Mouse (Mus musculus) liver, embryonic 13.5 days (tissue): ENCODE data around the gene Esrrb. TPM values are rescaled to one million over a fixed set of nuclear protein-coding genes. Genes with fewer than 3 reads are reported as not detected.

Source experiments
- ATAC-seq: fragments of 200-750 bp; cut with Nextera tagmentation; 2 replicates; pipeline ENCODE4 v1.8.0; 2017; ENCODE audit warnings: low read depth, mild to moderate bottlenecking, moderate number of reproducible peaks, moderate library complexity
- DNase-seq: peaks from one replicate; pipeline ENCODE4 v3.0.0; 2022
- H3K27ac ChIP-seq: fragments of 300-500 bp; sonication (generic); 2 replicates; pipeline ENCODE4 v1.5.1; 2015; ENCODE audit warnings: moderate library complexity, mild to moderate bottlenecking, inconsistent platforms
- H3K27me3 ChIP-seq: fragments of 300-500 bp; sonication (generic); 2 replicates; pipeline ENCODE4 v1.6.1; 2015; ENCODE audit warnings: mild to moderate bottlenecking, inconsistent platforms
- H3K36me3 ChIP-seq: fragments of 300-500 bp; sonication (generic); 2 replicates; pipeline ENCODE4 v1.6.1; 2015; ENCODE audit warnings: mild to moderate bottlenecking, inconsistent platforms
- H3K4me1 ChIP-seq: fragments of 300-500 bp; sonication (generic); replicated peaks from 2 replicates; pipeline ENCODE4 v1.6.1; 2015; ENCODE audit warnings: inconsistent platforms
- H3K4me2 ChIP-seq: fragments of 300-500 bp; sonication (generic); 2 replicates; pipeline ENCODE4 v1.6.1; 2015; ENCODE audit warnings: inconsistent platforms, mild to moderate bottlenecking, moderate library complexity
- H3K4me3 ChIP-seq: fragments of 300-500 bp; sonication (generic); replicated peaks from 2 replicates; pipeline ENCODE4 v1.5.1; 2015; ENCODE audit warnings: mild to moderate bottlenecking, inconsistent platforms
- H3K9ac ChIP-seq: fragments of 300-500 bp; sonication (generic); 2 replicates; pipeline ENCODE4 v1.6.1; 2015; ENCODE audit warnings: mild to moderate bottlenecking, inconsistent platforms
- H3K9me3 ChIP-seq: fragments of 300-500 bp; sonication (generic); replicated peaks from 2 replicates; pipeline ENCODE4 v1.6.1; 2016; ENCODE audit warnings: inconsistent platforms
- WGBS: fragments of 180-500 bp; shearing (Covaris S2); methylation state at CpG from one replicate; pipeline ENCODE4 v1.1.7; 2015; ENCODE audit not compliant: insufficient replicate concordance; 5-methylcytosine and 5-hydroxymethylcytosine counted together
- polyA plus RNA-seq: library from polyadenylated mRNA; unstranded; fragments of >200 nt; fragmentation: Nextera tagmentation; extraction: Ambion mirVana; gene quantifications from 2 replicates; pipeline ENCODE4 v1.2.1, GENCODE M21; 2015

The Esrrb gene
- polyA plus RNA-seq, 1 experiment from 2014 or later = not detected

- Histone ChIP-seq H3K9me3 (no peaks in the 10 kb centered on the region), H3K9ac (no peak overlapping the region), H3K36me3 (no peaks in the 10 kb centered on the region), H3K27ac (no peak overlapping the region), H3K4me2 (no peak overlapping the region), H3K4me3 (no peak overlapping the region), H3K27me3 (no peaks in the 10 kb centered on the region), H3K4me1 (no peaks in the 10 kb centered on the region)
- 63% methylated on average over 10 of the region's 10 CpGs for WGBS
- DNase-seq (no peak), ATAC-seq (no peak)
These were observed 140.8 kb downstream of the Esrrb start for GRCm38 (mm10) chr12:86501728-86502127.

GRCm38 (mm10) chr12:86503921-86504320 lies 143.0 kb downstream of the Esrrb start:
- Histone ChIP-seq H3K36me3 (no peaks in the 10 kb centered on the region), H3K4me3 (no peak overlapping the region), H3K9ac (no peak overlapping the region), H3K27me3 (no peaks in the 10 kb centered on the region), H3K27ac (no peak overlapping the region), H3K4me1 (no peaks in the 10 kb centered on the region), H3K4me2 (no peak overlapping the region), H3K9me3 (no peaks in the 10 kb centered on the region)
- DNase-seq (no peak), ATAC-seq (no peak)
- WGBS = 71% methylated on average over 4 of the region's 4 CpGs

- 72% methylated on average over 3 of the region's 3 CpGs for WGBS
- H3K9me3 ChIP-seq = no peaks in the 10 kb centered on the region
- H3K27me3 ChIP-seq = no peaks in the 10 kb centered on the region
- H3K4me2 ChIP-seq = no peak overlapping the region
- H3K4me1 ChIP-seq = no peaks in the 10 kb centered on the region
- H3K36me3 ChIP-seq = no peaks in the 10 kb centered on the region
- H3K9ac ChIP-seq = no peak overlapping the region
- ATAC-seq (no peak), DNase-seq (no peak)
- H3K4me3 ChIP-seq = no peak overlapping the region
- H3K27ac ChIP-seq = no peak overlapping the region
These were observed 143.4 kb downstream of the Esrrb start for GRCm38 (mm10) chr12:86504321-86504720.

GRCm38 (mm10) chr12:86507741-86508140 lies 146.8 kb downstream of the Esrrb start:
- no peaks in the 10 kb centered on the region for H3K36me3 ChIP-seq
- DNase-seq = no peak
- H3K9me3 ChIP-seq = no peaks in the 10 kb centered on the region
- H3K4me3 ChIP-seq = no peak overlapping the region
- no peak for ATAC-seq
- H3K27me3 ChIP-seq = no peaks in the 10 kb centered on the region
- 62% methylated on average over 10 of the region's 10 CpGs for WGBS
- no peak overlapping the region for H3K27ac ChIP-seq
- no peaks in the 10 kb centered on the region for H3K4me1 ChIP-seq
- no peak overlapping the region for H3K4me2 ChIP-seq
- no peak overlapping the region for H3K9ac ChIP-seq

- Histone ChIP-seq H3K4me3 (no peak overlapping the region), H3K27me3 (no peaks in the 10 kb centered on the region), H3K9ac (no peak overlapping the region), H3K27ac (no peak overlapping the region), H3K4me2 (no peak overlapping the region), H3K9me3 (no peaks in the 10 kb centered on the region), H3K4me1 (no peaks in the 10 kb centered on the region), H3K36me3 (no peaks in the 10 kb centered on the region)
- DNase-seq (no peak), ATAC-seq (no peak)
- WGBS = 58% methylated on average over 6 of the region's 6 CpGs
These were observed 147.5 kb downstream of the Esrrb start for GRCm38 (mm10) chr12:86508313-86508988.

- Histone ChIP-seq H3K27ac (no peak overlapping the region), H3K4me2 (no peak overlapping the region), H3K4me1 (no peaks in the 10 kb centered on the region), H3K9ac (no peak overlapping the region), H3K36me3 (no peaks in the 10 kb centered on the region), H3K9me3 (no peaks in the 10 kb centered on the region), H3K27me3 (no peaks in the 10 kb centered on the region), H3K4me3 (no peak overlapping the region)
- ATAC-seq = no peak
- DNase-seq = no peak
- 51% methylated on average over 13 of the region's 13 CpGs for WGBS
These were observed 148.7 kb downstream of the Esrrb start for GRCm38 (mm10) chr12:86509295-86510279.

- WGBS = 67% methylated on average over 3 of the region's 3 CpGs
- no peaks in the 10 kb centered on the region for H3K4me1 ChIP-seq
- no peaks in the 10 kb centered on the region for H3K9me3 ChIP-seq
- H3K27me3 ChIP-seq = no peaks in the 10 kb centered on the region
- no peak overlapping the region for H3K9ac ChIP-seq
- H3K4me2 ChIP-seq = no peak overlapping the region
- ATAC-seq = no peak
- H3K27ac ChIP-seq = no peak overlapping the region
- no peak for DNase-seq
- H3K4me3 ChIP-seq = no peak overlapping the region
- H3K36me3 ChIP-seq = no peaks in the 10 kb centered on the region
These were observed 151.4 kb downstream of the Esrrb start for GRCm38 (mm10) chr12:86512335-86512734.

- DNase-seq = no peak
- Histone ChIP-seq H3K4me1 (no peaks in the 10 kb centered on the region), H3K36me3 (no peaks in the 10 kb centered on the region), H3K4me3 (no peak overlapping the region), H3K27me3 (no peaks in the 10 kb centered on the region), H3K9me3 (no peaks in the 10 kb centered on the region), H3K9ac (no peak overlapping the region), H3K27ac (no peak overlapping the region), H3K4me2 (no peak overlapping the region)
- no peak for ATAC-seq
- 14% methylated on average over 4 of the region's 4 CpGs for WGBS
These were observed 152.7 kb downstream of the Esrrb start for GRCm38 (mm10) chr12:86513596-86513995.

- 51% methylated on average over 5 of the region's 5 CpGs for WGBS
- Histone ChIP-seq H3K9me3 (no peaks in the 10 kb centered on the region), H3K27ac (no peak overlapping the region), H3K4me3 (no peak overlapping the region), H3K4me1 (no peaks in the 10 kb centered on the region), H3K36me3 (no peaks in the 10 kb centered on the region), H3K27me3 (peaks cover 6% of the 10 kb centered on the region; the same call in 1 of the 2 replicates), H3K4me2 (no peak overlapping the region), H3K9ac (no peak overlapping the region)
- no peak for DNase-seq
- ATAC-seq = no peak
These were observed 155.7 kb downstream of the Esrrb start for GRCm38 (mm10) chr12:86516602-86517001.

- Histone ChIP-seq H3K36me3 (no peaks in the 10 kb centered on the region), H3K4me2 (no peak overlapping the region), H3K27me3 (peaks cover 6% of the 10 kb centered on the region; the same call in 1 of the 2 replicates), H3K4me3 (no peak overlapping the region), H3K27ac (no peak overlapping the region), H3K4me1 (no peaks in the 10 kb centered on the region), H3K9me3 (no peaks in the 10 kb centered on the region), H3K9ac (no peak overlapping the region)
- 61% methylated on average over 6 of the region's 6 CpGs for WGBS
- ATAC-seq (no peak), DNase-seq (no peak)
These were observed 156.8 kb downstream of the Esrrb start for GRCm38 (mm10) chr12:86517721-86518120.

GRCm38 (mm10) chr12:86518746-86519145 lies 157.8 kb downstream of the Esrrb start:
- no peaks in the 10 kb centered on the region for H3K36me3 ChIP-seq
- no peak overlapping the region for H3K27ac ChIP-seq
- H3K27me3 ChIP-seq = peaks cover 6% of the 10 kb centered on the region; the same call in 1 of the 2 replicates
- 20% methylated on average over 18 of the region's 18 CpGs for WGBS
- H3K9ac ChIP-seq = no peak overlapping the region
- H3K9me3 ChIP-seq = no peaks in the 10 kb centered on the region
- DNase-seq (no peak), ATAC-seq (no peak)
- no peaks in the 10 kb centered on the region for H3K4me1 ChIP-seq
- H3K4me2 ChIP-seq = no peak overlapping the region
- no peak overlapping the region for H3K4me3 ChIP-seq
